Mouse (Mus musculus) liver, embryonic 14.5 days (tissue): ENCODE data around the gene Gna12. TPM values are rescaled to one million over a fixed set of nuclear protein-coding genes. Genes with fewer than 3 reads are reported as not detected.

ENCODE experiments used
- ATAC-seq: fragments of 200-750 bp; cut with Nextera tagmentation; 2 replicates; pipeline ENCODE4 v1.8.0; 2017; ENCODE audit warnings: moderate number of reproducible peaks, mild to moderate bottlenecking, moderate library complexity; ENCODE audit not compliant: insufficient read depth
- DNase-seq, 3 experiments: peaks; one replicate each; pipeline ENCODE4 v3.0.0-alpha.2; 2012 to 2013; ENCODE audit warnings: low read depth in 3 of 3, low spot score in 3 of 3
- H3K27ac ChIP-seq: fragments of 300-500 bp; sonication (generic); 2 replicates; pipeline ENCODE4 v1.5.1; 2014; ENCODE audit warnings: moderate library complexity, mild to moderate bottlenecking, control low read depth, inconsistent platforms
- H3K27me3 ChIP-seq: fragments of 300-500 bp; sonication (generic); 2 replicates; pipeline ENCODE4 v1.6.1; 2014; ENCODE audit warnings: mild to moderate bottlenecking, low read length, moderate library complexity; ENCODE audit not compliant: control insufficient read depth, insufficient read depth
- H3K36me3 ChIP-seq: fragments of 300-500 bp; sonication (generic); replicated peaks from 2 replicates; pipeline ENCODE4 v1.6.1; 2014; ENCODE audit warnings: low read depth; ENCODE audit not compliant: control insufficient read depth, insufficient read depth
- H3K4me1 ChIP-seq, 2 experiments: fragments of 200-500 bp in 1 of 2; fragments of 300-500 bp in 1 of 2; sonication (generic) in 1 of 2; replicated peaks; 2 replicates each; pipeline ENCODE4 v1.6.1; 2012 to 2014; ENCODE audit warnings: antibody characterized with exemption in 1 of 2, inconsistent platforms in 1 of 2, low read length in 1 of 2; ENCODE audit not compliant: control insufficient read depth in 2 of 2, insufficient read depth in 2 of 2
- H3K4me2 ChIP-seq: fragments of 300-500 bp; sonication (generic); 2 replicates; pipeline ENCODE4 v1.6.1; 2014; ENCODE audit warnings: low read depth, mild to moderate bottlenecking, control low read depth, moderate library complexity
- H3K4me3 ChIP-seq, 2 experiments: fragments of 200-500 bp in 1 of 2; fragments of 300-500 bp in 1 of 2; sonication (generic) in 1 of 2; 2 replicates each; pipeline ENCODE4 v1.5.1; 2012 to 2014; ENCODE audit warnings: low read depth in 2 of 2, low read length in 2 of 2, mild to moderate bottlenecking in 2 of 2, control low read depth in 1 of 2, inconsistent platforms in 1 of 2, moderate library complexity in 1 of 2; ENCODE audit not compliant: insufficient read depth in 1 of 2
- H3K9ac ChIP-seq: fragments of 300-500 bp; sonication (generic); replicated peaks from 2 replicates; pipeline ENCODE4 v1.6.1; 2014; ENCODE audit warnings: mild to moderate bottlenecking, control low read depth, moderate library complexity
- H3K9me3 ChIP-seq: fragments of 300-500 bp; sonication (generic); 2 replicates; pipeline ENCODE4 v1.6.1; 2016; ENCODE audit warnings: low read length, mixed read lengths; ENCODE audit not compliant: control insufficient read depth
- CTCF ChIP-seq: IDR thresholded peaks from 2 replicates; pipeline ENCODE4 v1.5.1; 2016; ENCODE audit warnings: antibody characterized with exemption, low read depth, control low read depth
- EP300 ChIP-seq: IDR thresholded peaks from 2 replicates; pipeline ENCODE4 v1.6.1; 2016; ENCODE audit warnings: antibody characterized with exemption, low read depth
- WGBS: fragments of 180-500 bp; shearing (Covaris S2); extraction: QIAGEN DNeasy Blood & Tissue Kit; methylation state at CpG from one replicate; pipeline ENCODE4 v1.1.7; 2014; ENCODE audit not compliant: insufficient replicate concordance; 5-methylcytosine and 5-hydroxymethylcytosine counted together
- polyA plus RNA-seq, 2 experiments: library from polyadenylated mRNA; depleted of rRNA in 1 of 2; stranded (reverse) in 1 of 2; unstranded in 1 of 2; fragments of >200 nt; fragmentation: Nextera tagmentation in 1 of 2; extraction: Ambion mirVana in 1 of 2; gene quantifications; 2 replicates each; pipeline versions ENCODE4 v1.2.1 to v1.2.3; 2012 to 2014

Gene Gna12
- polyA plus RNA-seq, 2 experiments, result 5.4 to 14.2 TPM

DNA sequence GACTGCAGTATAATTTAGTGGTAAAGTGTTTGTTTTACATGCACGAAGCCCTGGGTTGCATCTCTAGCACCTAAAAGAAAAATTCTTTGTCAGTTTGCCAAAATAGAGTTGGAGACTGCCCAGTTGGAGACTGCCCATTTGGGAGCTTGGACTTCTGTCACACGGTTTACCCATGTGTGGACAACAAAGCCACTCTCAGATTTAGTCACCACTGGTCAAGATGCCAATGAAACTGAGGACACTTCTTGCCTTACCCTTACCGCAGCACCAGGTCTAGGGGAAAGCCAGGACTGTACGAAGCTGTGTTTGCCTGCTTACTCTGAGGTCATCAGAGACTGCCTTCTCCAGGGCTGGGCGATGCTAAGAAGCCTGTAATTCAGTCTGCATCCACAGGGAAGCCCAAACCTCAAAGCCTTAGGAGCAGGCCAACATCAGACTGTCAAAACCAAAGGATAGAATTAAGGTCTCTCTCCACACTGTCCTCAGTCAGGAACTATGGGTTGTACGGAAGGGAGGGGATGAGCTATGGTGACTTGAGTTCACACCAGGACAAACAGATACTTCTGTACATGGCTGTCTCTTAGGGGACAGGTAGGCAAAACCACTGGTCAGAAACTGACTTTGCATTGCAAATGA is 29.8 kb downstream of the Gna12 start:
- H3K36me3 ChIP-seq, result no peaks in the 10 kb centered on the region
- WGBS, result 70% methylated on average over 6 of the region's 6 CpGs
- no peak overlapping the region for H3K9ac ChIP-seq
- TF ChIP-seq EP300 (no peak), CTCF (no peak)
- no peak overlapping the region for H3K4me2 ChIP-seq
- no peak overlapping the region for H3K4me3 ChIP-seq
- DNase-seq (no peak), ATAC-seq (no peak)
- no peaks in the 10 kb centered on the region for H3K9me3 ChIP-seq
- H3K4me1 ChIP-seq, result peaks cover 22 to 41% of the 10 kb centered on the region in 2 experiments
- H3K27ac ChIP-seq, result no peak overlapping the region
- H3K27me3 ChIP-seq, result no peaks in the 10 kb centered on the region

- Histone ChIP-seq H3K27ac (no peak overlapping the region; the same call in 1 of the 2 replicates), H3K4me1 (peaks cover 28 to 53% of the 10 kb centered on the region in 2 experiments), H3K9me3 (no peaks in the 10 kb centered on the region), H3K9ac (no peak overlapping the region), H3K4me3 (no peak overlapping the region), H3K36me3 (no peaks in the 10 kb centered on the region), H3K4me2 (no peak overlapping the region), H3K27me3 (no peaks in the 10 kb centered on the region)
- TF ChIP-seq CTCF, result no peak
- TF ChIP-seq EP300, result no peak
- ATAC-seq (no peak), DNase-seq (no peak)
- 45% methylated on average over 2 of the region's 2 CpGs for WGBS
Measured at GRCm38 (mm10) chr5:140799190-140799589, 31.0 kb downstream of the Gna12 start.

GRCm38 (mm10) chr5:140798775-140799174 is 31.5 kb downstream of the Gna12 start:
- WGBS, result 25% methylated on average over 5 of the region's 5 CpGs
- no peak for TF ChIP-seq EP300
- Histone ChIP-seq H3K27ac (no peak overlapping the region), H3K4me2 (no peak overlapping the region), H3K27me3 (no peaks in the 10 kb centered on the region), H3K4me3 (no peak overlapping the region), H3K9me3 (no peaks in the 10 kb centered on the region), H3K4me1 (peaks cover 32 to 57% of the 10 kb centered on the region in 2 experiments), H3K9ac (no peak overlapping the region), H3K36me3 (no peaks in the 10 kb centered on the region)
- ATAC-seq, result no peak
- DNase-seq, result no peak

DNA sequence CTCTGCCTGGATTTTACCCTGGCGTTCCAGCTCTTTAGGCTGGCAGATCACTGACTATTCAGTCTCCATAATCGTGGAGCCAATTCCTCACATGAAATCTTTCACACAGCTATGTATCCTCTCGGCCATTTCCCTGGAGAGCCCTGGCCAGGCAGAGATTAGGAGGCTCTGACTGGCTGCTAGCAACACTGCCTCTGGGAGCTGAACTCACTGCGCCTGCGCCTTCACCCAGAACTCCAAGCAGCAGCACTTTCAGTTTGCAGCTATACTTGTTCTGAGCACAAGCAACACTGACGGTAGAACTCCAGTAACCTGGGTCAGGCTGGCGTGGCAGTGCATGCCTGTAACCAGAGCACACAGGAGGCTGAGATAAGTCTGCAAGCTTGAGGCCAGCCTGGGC is 32.1 kb downstream of the Gna12 start:
- 40% methylated on average over 7 of the region's 7 CpGs for WGBS
- Histone ChIP-seq H3K4me2 (no peak overlapping the region; the same call in 1 of the 2 replicates), H3K4me3 (no peak overlapping the region), H3K9me3 (no peaks in the 10 kb centered on the region), H3K9ac (no peak overlapping the region), H3K27ac (no peak overlapping the region), H3K36me3 (no peaks in the 10 kb centered on the region), H3K27me3 (no peaks in the 10 kb centered on the region), H3K4me1 (peaks cover 33 to 60% of the 10 kb centered on the region in 2 experiments)
- ATAC-seq, result peak; percentile 31; the same call in 1 of the 2 replicates
- no peak for DNase-seq
- TF ChIP-seq CTCF (no peak), EP300 (no peak)

GRCm38 (mm10) chr5:140796051-140796450 is 34.2 kb downstream of the Gna12 start:
- H3K4me1 ChIP-seq, result peaks cover 48 to 68% of the 10 kb centered on the region in 2 experiments
- no peak overlapping the region for H3K4me2 ChIP-seq
- no peak overlapping the region for H3K9ac ChIP-seq
- no peak for ATAC-seq
- no peak for TF ChIP-seq EP300
- no peak for TF ChIP-seq CTCF
- no peaks in the 10 kb centered on the region for H3K36me3 ChIP-seq
- WGBS, result 48% methylated on average over 3 of the region's 3 CpGs
- DNase-seq, result no peak
- no peaks in the 10 kb centered on the region for H3K27me3 ChIP-seq
- H3K27ac ChIP-seq, result peak overlapping the region; percentile 10; the same call in 1 of the 2 replicates
- no peak overlapping the region for H3K4me3 ChIP-seq
- no peaks in the 10 kb centered on the region for H3K9me3 ChIP-seq
